Mouse (Mus musculus) brown adipose tissue, adult 24 weeks (tissue): ENCODE results near the gene Gm44805. TPM values are rescaled to one million over a fixed set of nuclear protein-coding genes. Genes with fewer than 3 reads are reported as not detected.
A peak's percentile ranks its signal among the peaks of the same experiment; 100 is the strongest.

Experiments
- H3K27ac ChIP-seq: fragments of 200-500 bp; replicated peaks from 2 replicates; pipeline ENCODE4 v1.5.1; 2012; ENCODE audit warnings: low read depth, mild to moderate bottlenecking, low read length
- H3K4me1 ChIP-seq: fragments of 200-500 bp; 2 replicates; pipeline ENCODE4 v1.6.1; 2012; ENCODE audit warnings: low read length, mixed read lengths; ENCODE audit not compliant: control insufficient read depth, insufficient read depth, insufficient read length
- H3K4me3 ChIP-seq: fragments of 200-500 bp; 2 replicates; pipeline ENCODE4 v1.5.1; 2012; ENCODE audit warnings: low read depth, mild to moderate bottlenecking, low read length, moderate library complexity; ENCODE audit not compliant: insufficient read depth
- polyA plus RNA-seq: library from polyadenylated mRNA; stranded (reverse); fragments of >200 nt; gene quantifications from 2 replicates; pipeline ENCODE4 v1.2.4, GENCODE M21; 2012; ENCODE audit not compliant: missing spikeins, insufficient read depth, insufficient read length

Gm44805 gene
- polyA plus RNA-seq = not detected in 2 replicates

DNA sequence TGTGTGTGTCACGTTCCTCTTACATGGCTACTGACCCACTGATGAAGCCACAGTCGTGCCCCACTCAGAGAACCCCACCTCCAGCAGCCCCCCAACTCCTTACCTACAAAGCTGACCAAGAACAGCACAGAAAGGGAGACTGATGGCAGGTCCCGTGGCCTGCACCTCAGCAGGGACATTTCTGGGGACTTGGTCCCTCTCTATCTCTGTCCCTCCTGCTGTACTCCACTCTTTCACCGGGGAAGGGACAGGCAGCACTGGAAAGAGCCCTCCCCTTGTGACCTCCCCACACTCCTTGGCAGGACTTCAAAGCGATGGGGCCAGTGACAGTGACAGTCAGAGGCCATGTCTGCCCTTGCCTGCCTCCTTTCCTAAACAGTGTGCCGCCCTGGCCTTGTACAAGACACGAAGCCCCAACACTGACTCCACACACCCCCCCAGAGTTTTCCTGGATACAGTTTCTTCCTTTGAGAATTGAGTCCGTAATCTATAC lies at the start of gene Gm44805, which contains the start of gene Apoc4:
Gm44805 (minus strand) TSS at position 222 of the 493 bp plus-strand sequence.
Apoc4 (minus strand) TSS at position 278 of the 493 bp plus-strand sequence.
- H3K4me3 ChIP-seq = no peak within 1 kb of the TSS
- H3K4me1 ChIP-seq = 0 out of 2 replicates have a peak, but pooled peaks cover 3% of the 10 kb centered on the region
- H3K27ac ChIP-seq = no peak within 1 kb of the TSS

DNA sequence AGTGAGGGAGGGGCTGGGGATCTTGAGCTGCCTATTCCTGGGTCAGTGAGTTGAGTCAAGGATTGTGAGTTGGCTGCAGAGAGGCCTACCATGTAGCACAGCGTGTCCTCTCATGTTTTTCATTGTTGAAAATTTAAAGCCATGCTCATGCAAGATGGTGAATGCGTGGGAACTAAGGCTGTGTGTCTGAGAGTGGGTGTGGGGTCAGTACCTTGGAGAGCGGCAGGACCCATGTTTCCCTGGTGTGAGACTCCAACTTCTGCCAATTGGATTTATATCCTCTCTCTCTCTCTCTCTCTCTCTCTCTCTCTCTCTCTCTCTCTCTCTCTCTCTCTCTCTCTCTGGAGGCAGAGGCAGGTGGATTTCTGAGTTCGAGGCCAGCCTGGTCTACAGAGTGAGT lies 45.3 kb upstream of the Gm44805 start:
- Histone ChIP-seq H3K27ac (no peak overlapping the region), H3K4me3 (no peak overlapping the region), H3K4me1 (peaks cover 17% of the 10 kb centered on the region)

DNA sequence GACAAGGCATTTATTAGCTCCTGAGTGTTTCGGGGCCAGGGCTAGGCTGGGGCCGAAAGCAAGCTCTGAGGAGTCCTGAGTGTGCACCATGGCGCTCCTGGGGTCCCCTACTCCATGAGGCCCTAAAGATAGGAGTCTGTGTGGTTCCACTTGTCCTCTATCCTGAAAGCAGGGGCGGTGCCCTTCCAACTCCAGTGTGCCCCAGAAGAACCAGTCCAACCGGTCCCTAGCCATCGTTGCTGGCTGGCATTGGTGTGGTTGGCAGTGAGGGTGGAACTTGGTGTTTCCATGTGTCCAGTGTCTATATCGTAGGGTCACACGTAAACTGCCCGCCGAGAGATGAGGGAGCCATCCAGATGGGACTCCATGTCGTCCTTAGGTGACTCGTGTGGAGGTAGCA lies 42.9 kb upstream of the Gm44805 start:
- peaks cover 17% of the 10 kb centered on the region for H3K4me1 ChIP-seq
- peak overlapping the region; percentile 36; the same call in 1 of the 2 replicates for H3K27ac ChIP-seq

DNA sequence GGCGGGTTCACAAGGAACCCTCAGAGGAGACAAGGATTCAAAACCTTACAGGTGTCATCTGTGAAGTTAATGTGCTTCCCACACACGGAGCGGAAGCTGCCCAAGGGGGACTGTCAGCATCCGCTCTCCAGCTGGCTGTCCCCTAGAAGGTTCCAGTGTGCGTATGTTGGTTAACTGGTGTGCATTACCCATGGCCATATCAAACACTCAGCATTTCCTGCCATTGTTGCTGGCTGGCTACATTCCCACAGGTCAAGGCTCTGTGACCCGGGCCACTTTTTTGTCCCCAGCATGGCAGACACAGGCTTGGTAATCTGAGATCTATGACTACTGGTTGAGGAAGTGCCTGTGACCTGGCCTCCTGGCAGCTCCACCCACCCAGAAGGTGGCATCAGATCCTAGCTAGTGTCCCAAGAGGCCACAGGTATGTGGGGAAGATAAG lies 41.6 kb upstream of the Gm44805 start:
- no peak overlapping the region for H3K4me3 ChIP-seq
- H3K27ac ChIP-seq = peak overlapping the region; percentile 85
- H3K4me1 ChIP-seq = peaks cover 11% of the 10 kb centered on the region; the same call in 1 of the 2 replicates

More for the DNA sequence above, 42.9 kb upstream of the Gm44805 start:
- H3K4me3 ChIP-seq = no peak overlapping the region

DNA sequence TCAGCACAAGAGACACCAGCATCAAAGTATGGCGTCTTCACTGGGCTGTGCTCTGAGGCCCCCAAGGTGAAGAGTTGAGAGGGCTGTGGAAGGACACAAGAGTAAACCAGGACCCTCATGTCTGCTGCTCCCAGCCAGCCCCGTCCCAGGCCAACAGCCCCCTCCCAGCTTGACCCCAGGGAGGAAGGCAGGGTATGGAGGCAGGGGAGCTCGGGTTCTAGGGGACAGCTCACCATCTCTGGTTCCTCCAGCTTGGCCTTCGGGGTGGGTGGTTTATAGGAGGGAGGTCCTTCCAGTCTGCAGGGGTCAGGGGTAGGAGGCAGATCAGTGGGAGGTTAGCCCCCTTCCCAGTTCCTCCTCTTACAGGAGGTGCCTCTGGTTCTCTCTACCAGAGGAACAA lies 38.0 kb upstream of the Gm44805 start:
- no peak overlapping the region for H3K27ac ChIP-seq
- H3K4me3 ChIP-seq = no peak overlapping the region
- peaks cover 11% of the 10 kb centered on the region; the same call in 1 of the 2 replicates for H3K4me1 ChIP-seq

DNA sequence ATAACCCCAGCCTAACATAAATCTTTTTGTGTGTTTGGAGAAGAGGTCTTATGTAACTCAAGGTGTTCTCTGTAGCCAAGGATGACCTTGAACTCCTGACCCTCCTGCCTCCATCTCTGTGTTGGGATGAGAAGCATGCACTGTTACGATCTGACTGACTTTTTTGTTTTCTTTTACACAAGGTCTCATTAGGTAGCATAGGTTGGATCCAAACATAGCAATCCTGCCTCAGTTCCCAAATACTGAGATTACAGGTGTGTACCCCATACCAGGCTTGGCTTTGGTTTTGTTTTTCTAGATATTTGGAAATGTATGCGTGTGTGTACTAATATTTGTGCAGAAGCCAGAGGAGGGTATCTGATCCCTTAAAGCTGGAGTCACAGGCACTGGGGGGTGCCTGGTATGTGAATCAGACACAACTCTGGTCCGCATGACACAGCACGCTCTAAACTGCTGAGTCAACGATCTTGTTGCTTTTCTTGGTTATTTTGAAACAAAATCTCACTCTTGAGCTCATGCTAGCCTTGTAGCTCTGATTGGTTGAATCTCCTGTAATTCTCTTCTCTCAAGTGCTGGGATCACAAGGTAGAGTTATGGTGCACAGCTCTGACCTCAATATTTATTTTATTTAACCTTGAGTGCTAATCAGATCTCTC lies 37.2 kb upstream of the Gm44805 start:
- no peak overlapping the region for H3K4me3 ChIP-seq

DNA sequence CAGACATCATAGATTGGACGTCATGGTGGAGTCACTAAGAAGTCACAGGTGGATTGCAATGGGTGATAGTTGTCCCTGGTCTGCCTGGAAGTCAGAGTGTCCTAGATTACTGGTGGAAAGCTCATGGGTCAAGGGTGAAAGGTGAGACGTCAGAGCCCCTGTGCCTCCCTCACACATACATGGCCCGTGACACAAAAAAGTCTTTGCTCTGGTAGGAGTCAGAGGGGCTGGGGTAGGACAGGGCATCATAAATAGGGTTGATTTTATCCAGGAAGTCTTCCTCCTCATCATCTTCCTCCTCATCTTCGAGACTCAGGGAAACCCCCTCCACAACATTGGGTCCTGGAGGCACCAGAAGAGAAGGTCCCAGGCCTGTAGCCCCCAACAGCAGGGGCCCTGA lies 36.1 kb upstream of the Gm44805 start:
- Histone ChIP-seq H3K4me1 (peaks cover 8% of the 10 kb centered on the region; the same call in 1 of the 2 replicates), H3K4me3 (no peak overlapping the region), H3K27ac (no peak overlapping the region)

More for the DNA sequence above, 37.2 kb upstream of the Gm44805 start:
- Histone ChIP-seq H3K4me1 (peaks cover 11% of the 10 kb centered on the region; the same call in 1 of the 2 replicates), H3K27ac (no peak overlapping the region)

DNA sequence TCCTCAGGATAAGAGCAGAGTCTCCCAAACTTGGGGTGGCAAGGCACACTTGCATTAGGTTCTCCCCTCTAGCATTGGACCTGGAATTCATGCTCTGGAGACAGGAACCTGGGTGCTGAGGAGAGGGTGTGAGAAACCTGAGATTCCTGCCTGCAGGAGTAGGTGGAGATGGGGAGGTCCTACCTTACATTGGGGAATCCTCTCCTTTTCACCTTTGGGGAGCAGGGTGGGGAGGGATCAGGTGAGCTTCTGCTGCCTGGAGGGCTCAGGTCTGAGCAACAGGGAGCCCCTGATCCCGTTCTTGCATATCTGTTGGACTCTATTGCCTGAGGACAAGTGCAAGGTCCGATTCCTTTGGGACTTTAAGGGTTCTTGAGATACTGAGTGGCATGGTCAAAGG lies 35.6 kb upstream of the Gm44805 start:
- H3K4me3 ChIP-seq = no peak overlapping the region

DNA sequence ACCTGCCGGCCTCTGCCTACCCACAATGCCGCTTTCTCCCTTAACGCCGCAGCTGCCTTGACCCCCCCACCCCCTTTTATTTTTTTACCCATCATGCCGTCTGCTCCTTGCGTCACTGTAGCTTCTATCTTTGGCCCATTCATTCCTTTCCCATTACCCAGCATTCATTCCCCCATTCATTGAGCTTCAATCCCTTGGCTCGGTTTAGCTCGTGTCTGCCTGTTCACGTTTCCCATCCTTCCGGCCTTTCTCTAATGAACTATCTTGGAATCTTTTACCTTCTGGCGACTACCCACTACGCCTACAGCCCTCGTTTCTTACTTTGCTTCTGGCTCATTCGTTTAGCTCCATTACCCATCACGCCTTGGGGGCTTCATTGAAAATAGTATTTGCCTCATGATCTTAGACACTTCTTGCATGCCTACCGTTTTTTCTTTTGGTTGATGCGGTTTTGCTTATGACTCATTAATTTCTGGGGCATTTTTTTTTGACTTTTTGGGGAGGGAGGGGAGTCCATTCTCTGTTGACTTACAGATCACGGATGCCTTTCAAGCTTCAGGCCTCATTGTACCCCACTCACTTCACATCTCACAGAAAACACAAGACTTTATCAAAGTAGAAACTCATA lies 34.9 kb upstream of the Gm44805 start:
- Histone ChIP-seq H3K27ac (peak overlapping the region; percentile 80), H3K4me1 (no peaks in the 10 kb centered on the region), H3K4me3 (peak overlapping the region; percentile 57)

More for the DNA sequence above, 35.6 kb upstream of the Gm44805 start:
- H3K4me1 ChIP-seq = peaks cover 3% of the 10 kb centered on the region; the same call in 1 of the 2 replicates
- H3K27ac ChIP-seq = no peak overlapping the region

DNA sequence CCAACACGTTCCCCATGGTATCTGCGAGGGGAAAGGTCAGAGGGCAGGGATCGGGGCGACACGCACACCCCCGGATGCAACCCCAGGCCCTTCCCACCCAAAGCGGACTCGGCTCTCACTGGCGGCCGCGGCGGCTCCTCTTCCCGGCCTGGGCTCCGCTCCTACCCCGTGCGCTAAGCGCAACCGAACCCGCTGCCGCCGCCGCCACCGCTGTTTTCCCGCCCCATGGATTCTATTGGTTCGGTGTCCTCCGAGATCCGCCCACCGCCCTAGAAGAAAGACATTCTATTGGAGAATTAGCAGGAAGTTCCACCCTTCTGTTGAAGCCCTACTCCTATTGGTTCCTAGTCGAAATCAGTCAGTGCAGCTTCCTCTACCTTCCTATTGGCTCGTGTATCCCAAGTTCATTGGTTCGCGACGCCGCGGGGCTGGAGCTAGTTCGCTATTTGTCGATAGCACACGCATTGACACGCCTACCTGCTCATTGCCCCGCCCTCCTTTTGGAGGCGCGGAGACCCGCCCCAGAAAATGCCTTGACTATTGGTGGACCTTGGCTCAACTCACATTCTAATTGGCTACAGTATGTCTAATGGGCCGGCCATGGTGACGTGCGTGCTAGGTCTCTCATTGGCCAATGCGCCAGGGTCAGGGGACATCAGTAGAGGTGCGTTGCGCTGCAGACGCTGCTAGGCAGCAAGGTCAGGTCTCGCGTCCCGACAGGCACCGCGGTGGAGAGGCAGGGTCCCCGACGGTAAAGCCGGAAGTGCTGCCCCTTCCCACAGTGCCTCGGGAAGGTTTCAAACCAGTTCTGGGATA lies 34.2 kb upstream of the Gm44805 start, which contains the start of gene Tomm40:
Tomm40 (minus strand) TSS at position 200 of the 816 bp plus-strand sequence.
- Histone ChIP-seq H3K4me1 (no peaks in the 10 kb centered on the region), H3K27ac (peak within 1 kb of the TSS; percentile 80), H3K4me3 (peak within 1 kb of the TSS; percentile 78)

DNA sequence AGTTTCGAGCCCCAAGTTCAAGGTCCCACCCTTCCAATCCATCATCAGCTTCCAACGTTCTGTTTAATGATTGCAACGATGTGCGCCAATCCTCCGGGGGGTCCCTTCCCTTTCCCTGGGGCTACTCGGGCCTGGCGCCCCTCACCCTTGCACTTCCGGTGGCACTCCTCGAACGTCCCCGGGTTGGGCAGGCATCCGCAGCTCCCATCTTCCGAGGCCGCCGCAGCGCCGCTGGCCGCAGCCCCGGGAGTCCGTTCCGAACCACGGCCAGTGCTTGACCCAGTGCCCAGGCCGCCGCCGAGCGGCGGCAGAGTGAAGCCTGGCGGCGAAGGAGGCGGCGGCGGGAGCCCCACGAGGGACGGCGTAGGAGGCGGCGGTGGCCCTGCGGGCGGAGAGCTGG lies 33.6 kb upstream of the Gm44805 start:
- peak overlapping the region; percentile 71 for H3K27ac ChIP-seq
- H3K4me3 ChIP-seq = peak overlapping the region; percentile 78
- H3K4me1 ChIP-seq = no peaks in the 10 kb centered on the region

DNA sequence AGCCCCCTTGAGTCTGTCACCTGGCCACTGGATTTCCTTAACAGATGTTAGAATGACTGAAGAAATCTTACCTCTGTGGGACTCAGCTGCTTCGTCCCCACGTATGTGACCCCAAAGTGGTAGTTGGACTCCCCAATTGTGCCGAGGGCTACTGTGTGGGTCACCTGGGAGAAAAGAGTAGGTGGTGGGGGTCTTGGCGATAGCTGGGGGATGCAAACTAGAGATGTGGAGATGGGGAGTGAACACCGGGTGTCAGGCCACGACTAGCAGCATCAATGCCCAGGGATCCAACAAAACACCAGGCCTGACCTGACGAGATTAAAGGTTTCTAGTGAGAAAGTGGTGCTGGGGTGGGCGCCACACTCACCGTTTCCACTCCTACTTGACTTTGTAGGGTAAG lies 32.4 kb upstream of the Gm44805 start:
- Histone ChIP-seq H3K4me1 (no peaks in the 10 kb centered on the region), H3K27ac (no peak overlapping the region), H3K4me3 (peak overlapping the region; percentile 78; the same call in 1 of the 2 replicates)

DNA sequence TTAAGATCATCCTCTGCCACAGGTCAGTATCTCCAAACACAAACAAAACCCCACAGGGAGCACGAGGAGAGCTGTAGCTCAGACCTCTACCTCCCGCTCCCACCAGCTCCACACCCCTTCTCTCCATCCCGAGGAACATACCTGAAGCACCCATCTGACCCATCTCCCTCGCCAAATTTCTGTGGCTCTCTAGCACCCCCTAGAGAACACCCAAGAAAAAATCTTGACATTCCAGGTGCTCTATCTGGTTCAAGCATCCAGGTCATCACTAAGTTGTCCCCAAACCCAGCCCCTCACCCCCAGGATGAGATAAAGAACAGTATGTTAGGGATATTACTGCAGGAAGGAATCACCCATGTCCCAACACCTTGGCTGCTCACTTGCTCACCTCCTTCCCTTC lies 32.0 kb upstream of the Gm44805 start:
- no peak overlapping the region for H3K4me3 ChIP-seq
- no peak overlapping the region for H3K27ac ChIP-seq
- H3K4me1 ChIP-seq = no peaks in the 10 kb centered on the region

DNA sequence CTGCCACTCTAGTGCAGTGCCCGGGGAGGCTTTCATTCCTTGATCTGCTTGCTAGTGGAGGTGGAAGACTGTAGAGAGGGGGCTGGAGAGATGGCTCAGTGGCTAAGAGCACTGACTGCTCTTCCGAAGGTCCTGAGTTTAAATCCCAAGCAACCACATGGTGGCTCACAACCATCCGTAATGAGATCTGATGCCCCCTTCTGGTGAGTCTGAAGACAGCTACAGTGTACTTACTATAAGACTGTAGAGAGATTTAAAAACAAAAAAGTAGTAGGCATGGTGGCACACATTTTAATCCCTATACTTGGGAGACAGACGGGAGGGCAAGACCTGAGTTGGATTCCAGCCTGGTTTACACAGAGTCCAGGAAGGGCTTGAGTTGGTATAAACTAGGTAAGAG lies 31.2 kb upstream of the Gm44805 start:
- Histone ChIP-seq H3K27ac (no peak overlapping the region), H3K4me1 (no peaks in the 10 kb centered on the region), H3K4me3 (no peak overlapping the region)

DNA sequence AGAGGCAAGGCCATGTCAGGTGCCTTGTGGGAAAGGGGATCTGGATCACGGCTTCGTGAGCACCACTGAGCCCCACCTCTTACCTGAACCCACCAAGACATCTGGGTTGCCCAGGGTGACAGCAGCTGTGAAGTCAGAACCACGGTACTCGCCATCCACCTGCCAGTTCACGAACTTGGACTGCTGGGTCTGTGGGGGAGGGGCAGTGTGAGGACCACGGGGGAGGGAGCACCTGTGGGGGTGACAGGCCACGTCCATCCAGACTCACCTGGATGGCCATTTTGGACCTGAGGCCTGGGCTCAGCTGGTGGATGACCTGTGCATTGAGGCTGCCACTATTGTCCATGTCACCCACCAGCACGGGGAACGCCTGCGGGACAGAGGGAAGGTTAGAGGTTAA lies 29.4 kb upstream of the Gm44805 start:
- H3K4me1 ChIP-seq = no peaks in the 10 kb centered on the region
- no peak overlapping the region for H3K4me3 ChIP-seq
- H3K27ac ChIP-seq = no peak overlapping the region
